Mouse (Mus musculus) B cell, adult 67 days (primary cell): ENCODE data around the gene P2ry13. TPM values are rescaled to one million over a fixed set of nuclear protein-coding genes. Genes with fewer than 3 reads are reported as not detected.

ENCODE experiments used
- total RNA-seq, 2 experiments: library from RNA; stranded (reverse); gene quantifications; 4 replicates each; pipeline ENCODE4 v1.2.4; 2023

P2ry13 gene
- total RNA-seq = under 1 TPM in 1 of 2 experiments, not detected in 1; 0.75 TPM

DNA sequence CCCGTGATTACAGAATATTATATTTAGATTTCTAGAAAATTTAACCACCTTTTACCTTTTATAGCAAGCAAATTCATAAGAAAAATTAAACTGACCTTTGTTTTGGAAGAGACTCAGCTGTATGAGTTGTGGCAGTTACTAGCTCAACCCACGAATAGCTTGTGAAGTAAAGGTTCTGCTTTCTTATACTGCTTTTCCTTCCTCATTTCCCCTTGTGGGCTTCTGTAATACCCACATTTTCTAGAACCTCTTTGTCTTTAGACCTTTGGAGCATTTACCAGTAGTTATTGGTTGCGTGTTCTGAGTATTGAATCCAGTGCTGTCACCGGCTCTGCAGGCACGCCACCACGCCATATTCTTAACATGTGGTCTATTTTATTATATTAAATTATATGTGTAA is at the start of gene P2ry13:
TSS of gene P2ry13 (minus strand) at position 156 of the 400 bp plus-strand sequence.

GRCm38 (mm10) chr3:59194938-59195337 is 15.7 kb downstream of the P2ry13 start, which contains the start of gene Gpr87:
Gpr87 (minus strand) TSS chr3:59195104.

Other genes with a start within 250 kb of the P2ry13 start
- under 1 TPM; 0.39 to 0.78 TPM for gene Med12l, start 205.1 kb downstream of the P2ry13 start, total RNA-seq
- gene Gpr171, start 109.1 kb downstream of the P2ry13 start, total RNA-seq = 10 to 100 TPM; 65.6 to 95.1 TPM
- under 1 TPM; 0.75 to 0.83 TPM for gene P2ry14, start 57.3 kb downstream of the P2ry13 start, total RNA-seq
- gene Gpr87, start 15.8 kb downstream of the P2ry13 start, total RNA-seq = not detected
- under 1 TPM in 1 of 2 experiments, not detected in 1; 0.81 TPM for gene P2ry12, start 52.0 kb upstream of the P2ry13 start, total RNA-seq
- not detected for gene Igsf10, start 133.5 kb upstream of the P2ry13 start, total RNA-seq